Mouse (Mus musculus) kidney, postnatal 0 days (tissue): ENCODE data around the gene Sirpb1b. TPM values are rescaled to one million over a fixed set of nuclear protein-coding genes. Genes with fewer than 3 reads are reported as not detected.
"Not testable (repeated sequence)": the region's sequence is repeated elsewhere in the genome, so short reads cannot be mapped to it uniquely, and the experiment has no call there.

ENCODE experiments used
- ATAC-seq: fragments of 200-750 bp; cut with Nextera tagmentation; replicated peaks from 2 replicates; pipeline ENCODE4 v1.8.0; 2017; ENCODE audit warnings: low read depth, moderate number of reproducible peaks, moderate TSS enrichment, moderate library complexity; ENCODE audit not compliant: low FRiP score
- DNase-seq: peaks from one replicate; pipeline ENCODE4 v3.0.0-alpha.2; 2016; ENCODE audit warnings: low spot score
- H3K27ac ChIP-seq: fragments of 300-500 bp; sonication (generic); 2 replicates; pipeline ENCODE4 v1.5.1; 2014; ENCODE audit warnings: mild to moderate bottlenecking
- H3K27me3 ChIP-seq: fragments of 300-500 bp; sonication (generic); 2 replicates; pipeline ENCODE4 v1.6.1; 2014; ENCODE audit warnings: low read length, mixed read lengths; ENCODE audit not compliant: insufficient read depth
- H3K36me3 ChIP-seq: fragments of 300-500 bp; sonication (generic); 2 replicates; pipeline ENCODE4 v1.6.1; 2014; ENCODE audit warnings: low read length, mixed read lengths; ENCODE audit not compliant: insufficient read depth
- H3K4me1 ChIP-seq: fragments of 300-500 bp; sonication (generic); replicated peaks from 2 replicates; pipeline ENCODE4 v1.6.1; 2014; ENCODE audit warnings: antibody characterized with exemption, low read length, mixed read lengths; ENCODE audit not compliant: insufficient read depth
- H3K4me2 ChIP-seq: fragments of 300-500 bp; sonication (generic); 2 replicates; pipeline ENCODE4 v1.6.1; 2014; ENCODE audit warnings: mild to moderate bottlenecking, low read length, moderate library complexity, mixed read lengths
- H3K4me3 ChIP-seq: fragments of 300-500 bp; sonication (generic); replicated peaks from 2 replicates; pipeline ENCODE4 v1.5.1; 2014; ENCODE audit warnings: low read depth, low read length
- H3K9ac ChIP-seq: fragments of 300-500 bp; sonication (generic); 2 replicates; pipeline ENCODE4 v1.6.1; 2014; ENCODE audit warnings: low read depth, low read length
- H3K9me3 ChIP-seq: fragments of 300-500 bp; sonication (generic); replicated peaks from 2 replicates; pipeline ENCODE4 v1.6.1; 2016; ENCODE audit warnings: low read length, inconsistent platforms, mixed read lengths
- WGBS: fragments of 180-500 bp; shearing (Covaris S2); extraction: QIAGEN DNeasy Blood & Tissue Kit; methylation state at CpG from one replicate; pipeline ENCODE4 v1.1.7; 2014; 5-methylcytosine and 5-hydroxymethylcytosine counted together
- polyA plus RNA-seq: library from polyadenylated mRNA; unstranded; fragments of >200 nt; fragmentation: Nextera tagmentation; extraction: Ambion mirVana; gene quantifications from 2 replicates; pipeline ENCODE4 v1.2.1, GENCODE M21; 2015

Sirpb1b gene
- polyA plus RNA-seq, 1 experiment from 2014 or later = 0.39 TPM

GRCm38 (mm10) chr3:15474831-15475230 is 100.0 kb downstream of the Sirpb1b start:
- not testable (repeated sequence) for ATAC-seq, H3K27ac ChIP-seq, H3K4me3 ChIP-seq, DNase-seq, H3K4me2 ChIP-seq, H3K9ac ChIP-seq, H3K4me1 ChIP-seq, H3K36me3 ChIP-seq, H3K27me3 ChIP-seq, H3K9me3 ChIP-seq
- 90% methylated on average over 1 of the region's 2 CpGs for WGBS

GRCm38 (mm10) chr3:15470158-15470557 is 104.7 kb downstream of the Sirpb1b start:
- H3K4me1 ChIP-seq, ATAC-seq: not testable (repeated sequence)

More at GRCm38 (mm10) chr3:15470158-15470557, 104.7 kb downstream of the Sirpb1b start:
- not testable (repeated sequence) for H3K27me3 ChIP-seq, H3K9ac ChIP-seq, DNase-seq, H3K9me3 ChIP-seq, H3K36me3 ChIP-seq, H3K4me2 ChIP-seq, H3K27ac ChIP-seq, H3K4me3 ChIP-seq
- 88% methylated on average over 1 of the region's 3 CpGs for WGBS

Other genes starting within 250 kb of the Sirpb1b start
- 0.33 TPM in 1 of 2 replicates, not detected in the other for gene Gm9733, start 242.8 kb downstream of the Sirpb1b start, polyA plus RNA-seq
- gene Sirpb1a, start 148.5 kb downstream of the Sirpb1b start, polyA plus RNA-seq = 0.10 and 0.21 TPM in 2 replicates